Mouse (Mus musculus) MEL (cell line): ENCODE results near the gene Arid4b.

Experiments used
- CTCF ChIP-seq, 3 experiments: IDR thresholded peaks in 2 of 3; conservative IDR thresholded peaks in 1 of 3; 2 replicates each; pipeline ENCODE4 v1.5.1; 2011 to 2012; ENCODE audit warnings: low read length in 3 of 3, low read depth in 2 of 3, mild to moderate bottlenecking in 2 of 3, improper control_type of control experiment in 1 of 3, inconsistent platforms in 1 of 3, mixed read lengths in 1 of 3, moderate library complexity in 1 of 3; ENCODE audit not compliant: control insufficient read depth in 1 of 3, insufficient read depth in 1 of 3, poor library complexity in 1 of 3, severe bottlenecking in 1 of 3
- SIN3A ChIP-seq: IDR thresholded peaks from 2 replicates; pipeline ENCODE4 v1.6.1; 2012; ENCODE audit warnings: low read length, improper control_type of control experiment, inconsistent platforms
- TBP ChIP-seq: IDR thresholded peaks from 2 replicates; pipeline ENCODE4 v1.8.0; 2011; ENCODE audit warnings: low read depth, low read length, improper control_type of control experiment

GRCm38 (mm10) chr13:14177989-14178388, 115.0 kb downstream of the Arid4b start:
- TF ChIP-seq TBP, result no peak
- TF ChIP-seq CTCF (IDR thresholded peaks at IDR 0.05 in 2 of 3, conservative IDR thresholded peaks at IDR 0.05 in 1 of 3; ENCODE audit: control insufficient read depth in 1 of 3, insufficient read depth in 1 of 3, low read depth in 2 of 3, low read length in 3 of 3, poor library complexity in 1 of 3, severe bottlenecking in 1 of 3), result peak in 1 of 3 experiments; percentile 61; a peak in 2 of 6 replicates
- no peak for TF ChIP-seq SIN3A
